8 mouse cellular contexts compared by ENCODE assay signal in the genomic region with DNA sequence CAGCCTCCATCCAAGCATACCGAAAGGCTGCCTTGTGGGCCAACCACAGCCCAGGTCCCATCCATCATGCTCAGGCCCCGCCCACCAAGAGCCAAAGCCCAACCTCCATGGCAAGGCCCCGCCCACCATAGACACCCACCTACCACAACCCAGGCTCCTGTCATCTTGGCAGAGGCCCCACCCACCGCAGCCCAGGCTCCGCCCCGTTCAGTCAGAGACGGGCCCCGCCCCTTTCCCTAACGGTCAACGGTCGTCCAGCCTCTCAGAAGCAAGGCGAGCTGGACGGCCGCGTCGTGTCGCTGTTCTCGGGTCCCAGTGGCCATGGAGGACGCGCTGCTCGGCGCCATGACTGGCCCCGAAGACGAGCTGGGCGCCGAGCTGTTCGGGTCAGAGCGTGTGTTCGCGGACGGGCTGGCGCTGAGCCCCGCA. TPM values are rescaled to one million over a fixed set of nuclear protein-coding genes. Genes with fewer than 3 reads are reported as not detected.
A peak's percentile ranks its signal among the peaks of the same experiment; 100 is the strongest.
DNase-seq lines count a peak whose midpoint lies in the region; ATAC-seq lines count a peak whose summit lies in the region.

A gene (plus strand): TSS at position 229 of the 429 bp plus-strand sequence.

- peak within 1 kb of the TSS; percentile 73 for H3K9ac ChIP-seq in heart, embryonic 14.5 days (ENCODE audit: low read length)
- H3K9ac ChIP-seq in liver, embryonic 11.5 days (ENCODE audit: low read depth, low read length), result peak within 1 kb of the TSS; percentile 79

- H3K27ac ChIP-seq in forebrain, embryonic 10.5 days, result peak within 1 kb of the TSS; percentile 86
- no peak within 1 kb of the TSS for H3K27ac ChIP-seq in heart, embryonic 14.5 days (replicated peaks in 1 of 2; ENCODE audit: control insufficient read depth in 1 of 2, insufficient read depth in 1 of 2, low read depth in 2 of 2, low read length in 2 of 2)
- peak within 1 kb of the TSS; percentile 90 for H3K27ac ChIP-seq in liver, embryonic 11.5 days (ENCODE audit: low read depth, low read length)

- peak; percentile 66 to 80 for DNase-seq in CD8-positive naive resting alpha-beta T cell, adult 2 months (ENCODE audit: low read depth in 2 of 2, low spot score in 2 of 2)
- DNase-seq in c-Kit-negative CD71-positive TER-119-positive erythroid progenitor cells, embryonic 14.5 days (ENCODE audit: low read depth, low spot score), result peak; percentile 50
- DNase-seq in forebrain, embryonic 10.5 days (ENCODE audit: extremely low spot score, low spot score), result peak; percentile 84
- peak; percentile 96 for DNase-seq in kidney, postnatal 10 days
- DNase-seq in liver, embryonic 11.5 days (ENCODE audit: low spot score), result peak; percentile 91
- DNase-seq in naive thymus-derived CD4-positive, alpha-beta T cell, adult 2 months (ENCODE audit: low read depth), result peak; percentile 91
- peak; percentile 93 to 95 for DNase-seq in spleen, postnatal 4 days (ENCODE audit: low spot score in 2 of 2)

- H3K27me3 ChIP-seq in forebrain, embryonic 10.5 days (ENCODE audit: poor library complexity, severe bottlenecking), result peaks cover 13% of the 10 kb centered on the region
- H3K27me3 ChIP-seq in heart, embryonic 14.5 days (ENCODE audit: control insufficient read depth, insufficient read depth, low read length), result no peaks in the 10 kb centered on the region
- H3K27me3 ChIP-seq in liver, embryonic 11.5 days (replicated peaks; ENCODE audit: control insufficient read depth, insufficient read depth, low read length), result no peaks in the 10 kb centered on the region

- H3K4me2 ChIP-seq in heart, embryonic 14.5 days (ENCODE audit: low read length), result peak within 1 kb of the TSS; percentile 96
- peak within 1 kb of the TSS; percentile 89 for H3K4me2 ChIP-seq in liver, embryonic 11.5 days

- H3K4me3 ChIP-seq in forebrain, embryonic 10.5 days, result peak within 1 kb of the TSS; percentile 56
- peak within 1 kb of the TSS; percentile 42 to 47 for H3K4me3 ChIP-seq in heart, embryonic 14.5 days (ENCODE audit: control insufficient read depth in 1 of 2, insufficient read depth in 1 of 2, low read depth in 1 of 2, low read length in 2 of 2)
- peak within 1 kb of the TSS; percentile 52 for H3K4me3 ChIP-seq in liver, embryonic 11.5 days (ENCODE audit: low read depth, low read length)

- ATAC-seq in heart, embryonic 14.5 days (ENCODE audit: insufficient number of reproducible peaks, insufficient read depth, low FRiP score, low read depth), result peak; percentile 81
- ATAC-seq in liver, embryonic 11.5 days (replicated peaks; ENCODE audit: low FRiP score), result peak; percentile 79

- H3K9me3 ChIP-seq in forebrain, embryonic 10.5 days, result peaks cover 6% of the 10 kb centered on the region
- peaks cover 4% of the 10 kb centered on the region for H3K9me3 ChIP-seq in heart, embryonic 14.5 days (ENCODE audit: control insufficient read depth, low read length)
- peaks cover 3% of the 10 kb centered on the region; the same call in 1 of the 2 replicates for H3K9me3 ChIP-seq in liver, embryonic 11.5 days (ENCODE audit: control insufficient read depth, low read length)

- 2% methylated on average over 33 of the region's 33 CpGs for WGBS in forebrain, embryonic 10.5 days
- 2% methylated on average over 33 of the region's 33 CpGs for WGBS in heart, embryonic 14.5 days
- WGBS in liver, embryonic 11.5 days, result 2% methylated on average over 33 of the region's 33 CpGs

- peaks cover 10% of the 10 kb centered on the region for H3K4me1 ChIP-seq in forebrain, embryonic 10.5 days
- H3K4me1 ChIP-seq in heart, embryonic 14.5 days (ENCODE audit: control insufficient read depth in 2 of 2, insufficient read depth in 2 of 2, low read length in 2 of 2), result peaks cover 11 to 24% of the 10 kb centered on the region in 2 experiments
- peaks cover 24% of the 10 kb centered on the region for H3K4me1 ChIP-seq in liver, embryonic 11.5 days (replicated peaks; ENCODE audit: control insufficient read depth, insufficient read depth, low read length)

- no peaks in the 10 kb centered on the region for H3K36me3 ChIP-seq in forebrain, embryonic 10.5 days (replicated peaks)
- H3K36me3 ChIP-seq in heart, embryonic 14.5 days (ENCODE audit: control insufficient read depth, insufficient read depth, low read length), result peaks cover 32% of the 10 kb centered on the region
- peaks cover 3% of the 10 kb centered on the region; the same call in 1 of the 2 replicates for H3K36me3 ChIP-seq in liver, embryonic 11.5 days (ENCODE audit: control insufficient read depth, insufficient read depth, low read length)

RNA-seq across cellular contexts. Expression of the gene that starts here (rescaled TPM):
- polyA plus RNA-seq in forebrain, embryonic 10.5 days (2016; fragmentation: Nextera tagmentation; extraction: Ambion mirVana), result 0.17 and 0.22 TPM in 2 replicates
- polyA plus RNA-seq in heart, embryonic 14.5 days (2014; fragmentation: Nextera tagmentation; extraction: Ambion mirVana), result 0.47 and 1.1 TPM in 2 replicates
- 0.41 and 0.55 TPM in 2 replicates for polyA plus RNA-seq in liver, embryonic 11.5 days (2014; fragmentation: Nextera tagmentation; extraction: Ambion mirVana)

Comparison
In these comparisons a context has a peak if more than half of its experiments do, and no peak if none do; other contexts are left out.
1. Peak in DNase-seq, H3K4me3 ChIP-seq and H3K27ac ChIP-seq in forebrain, embryonic 10.5 days; RNA of the gene not detected or under 1 TPM.
2. Peak in DNase-seq, ATAC-seq, H3K4me3 ChIP-seq, H3K27ac ChIP-seq, H3K9ac ChIP-seq and H3K4me2 ChIP-seq in liver, embryonic 11.5 days; RNA of the gene not detected or under 1 TPM.